Mouse (Mus musculus): ENCODE results near the gene Tifa.

DNA sequence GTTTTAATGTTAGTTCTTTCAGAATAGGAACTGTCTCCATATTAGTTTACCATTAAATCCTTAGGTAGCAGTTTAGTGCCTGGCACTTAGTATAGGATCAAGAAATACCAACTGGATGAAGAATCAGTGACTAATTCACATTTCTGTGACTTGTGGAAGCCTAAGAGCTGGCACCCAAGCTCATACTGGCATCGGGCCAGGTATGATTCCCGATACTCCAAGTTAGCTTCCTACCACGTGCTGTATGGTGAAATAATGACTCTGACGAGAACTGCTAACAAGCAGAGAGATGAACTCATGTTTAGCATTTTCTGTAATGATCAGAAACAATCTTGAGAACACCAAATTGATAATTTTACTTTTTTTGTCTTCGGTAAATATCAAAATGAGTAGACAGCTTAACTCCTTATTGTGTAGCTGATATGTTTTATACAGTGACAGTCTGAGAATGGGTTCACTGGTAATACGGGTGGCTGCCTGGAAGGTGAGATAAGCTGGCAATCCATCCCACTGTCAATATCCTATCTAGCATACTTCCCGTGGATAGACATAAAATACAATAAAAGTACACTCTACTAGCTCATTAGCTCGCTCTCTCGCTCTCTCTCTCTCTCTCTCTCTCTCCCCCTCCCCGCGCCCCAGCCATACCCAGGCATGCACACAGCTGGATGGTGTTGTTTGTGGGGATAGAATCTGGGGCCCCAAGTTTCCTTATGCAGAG is 58.6 kb downstream of the Tifa start:
- TF ChIP-seq CTCF (IDR thresholded peaks at IDR 0.05) (no peak), POLR2A (IDR thresholded peaks at IDR 0.05; ENCODE audit: insufficient read depth, low read depth, low read length) (no peak), EP300 (IDR thresholded peaks at IDR 0.05; ENCODE audit: insufficient read depth, low read depth, low read length) (no peak)

Measured in heart, adult 2 months (tissue).